Mouse (Mus musculus) intestine, embryonic 16.5 days (tissue): Measurements from ENCODE around the gene Nphs1. TPM values are rescaled to one million over a fixed set of nuclear protein-coding genes. Genes with fewer than 3 reads are reported as not detected.

ENCODE experiments used
- ATAC-seq: fragments of 200-750 bp; cut with Nextera tagmentation; 2 replicates; pipeline ENCODE4 v1.8.0; 2017; ENCODE audit warnings: moderate TSS enrichment, moderate library complexity
- H3K27ac ChIP-seq: fragments of 300-500 bp; sonication (generic); 2 replicates; pipeline ENCODE4 v1.5.1; 2014; ENCODE audit warnings: mild to moderate bottlenecking, low read length
- H3K27me3 ChIP-seq: fragments of 300-500 bp; sonication (generic); replicated peaks from 2 replicates; pipeline ENCODE4 v1.6.1; 2014; ENCODE audit warnings: low read length, control low read depth, mixed read lengths; ENCODE audit not compliant: control insufficient read depth, insufficient read depth
- H3K36me3 ChIP-seq: fragments of 300-500 bp; sonication (generic); 2 replicates; pipeline ENCODE4 v1.6.1; 2014; ENCODE audit warnings: low read length, control low read depth; ENCODE audit not compliant: control insufficient read depth, insufficient read depth
- H3K4me1 ChIP-seq: fragments of 300-500 bp; sonication (generic); 2 replicates; pipeline ENCODE4 v1.6.1; 2014; ENCODE audit warnings: low read length, control low read depth, mixed read lengths; ENCODE audit not compliant: control insufficient read depth, insufficient read depth
- H3K4me2 ChIP-seq: fragments of 300-500 bp; sonication (generic); 2 replicates; pipeline ENCODE4 v1.6.1; 2014; ENCODE audit warnings: low read depth, low read length, control low read depth
- H3K4me3 ChIP-seq: fragments of 300-500 bp; sonication (generic); 2 replicates; pipeline ENCODE4 v1.5.1; 2014; ENCODE audit warnings: mild to moderate bottlenecking, low read length
- H3K9ac ChIP-seq: fragments of 300-500 bp; sonication (generic); 2 replicates; pipeline ENCODE4 v1.6.1; 2014; ENCODE audit warnings: low read depth, low read length
- H3K9me3 ChIP-seq: fragments of 300-500 bp; sonication (generic); 2 replicates; pipeline ENCODE4 v1.6.1; 2016; ENCODE audit warnings: low read length, control low read depth; ENCODE audit not compliant: control insufficient read depth
- WGBS: fragments of 180-500 bp; shearing (Covaris S2); extraction: QIAGEN DNeasy Blood & Tissue Kit; methylation state at CpG from one replicate; pipeline ENCODE4 v1.1.7; 2014; 5-methylcytosine and 5-hydroxymethylcytosine counted together
- polyA plus RNA-seq: library from polyadenylated mRNA; unstranded; fragments of >200 nt; fragmentation: Nextera tagmentation; extraction: Ambion mirVana; gene quantifications from 2 replicates; pipeline ENCODE4 v1.2.1, GENCODE M21; 2015

Gene Nphs1
- polyA plus RNA-seq, 1 experiment from 2014 or later, result 1.8 TPM

GRCm38 (mm10) chr7:30526981-30527380, 68.9 kb downstream of the Nphs1 start:
- no peak overlapping the region for H3K4me2 ChIP-seq
- no peaks in the 10 kb centered on the region for H3K9me3 ChIP-seq
- ATAC-seq, result no peak
- WGBS, result 77% methylated on average over 14 of the region's 14 CpGs
- peaks cover 23% of the 10 kb centered on the region for H3K36me3 ChIP-seq
- 0 out of 2 replicates have a peak overlapping the region, but pooled peaks have one; percentile 57 for H3K9ac ChIP-seq
- peaks cover 10% of the 10 kb centered on the region for H3K4me1 ChIP-seq
- no peak overlapping the region for H3K27ac ChIP-seq
- no peak overlapping the region for H3K4me3 ChIP-seq
- H3K27me3 ChIP-seq, result no peaks in the 10 kb centered on the region

- H3K36me3 ChIP-seq, result peaks cover 14% of the 10 kb centered on the region; the same call in 1 of the 2 replicates
- no peaks in the 10 kb centered on the region for H3K9me3 ChIP-seq
- H3K27ac ChIP-seq, result no peak overlapping the region
- H3K9ac ChIP-seq, result 0 out of 2 replicates have a peak overlapping the region, but pooled peaks have one; percentile 16
- H3K4me2 ChIP-seq, result no peak overlapping the region
- no peak overlapping the region for H3K4me3 ChIP-seq
- WGBS, result 76% methylated on average over 9 of the region's 9 CpGs
- no peak for ATAC-seq
- peaks cover 30% of the 10 kb centered on the region for H3K4me1 ChIP-seq
- H3K27me3 ChIP-seq, result no peaks in the 10 kb centered on the region
Measured at GRCm38 (mm10) chr7:30531291-30531815, 73.2 kb downstream of the Nphs1 start.

DNA sequence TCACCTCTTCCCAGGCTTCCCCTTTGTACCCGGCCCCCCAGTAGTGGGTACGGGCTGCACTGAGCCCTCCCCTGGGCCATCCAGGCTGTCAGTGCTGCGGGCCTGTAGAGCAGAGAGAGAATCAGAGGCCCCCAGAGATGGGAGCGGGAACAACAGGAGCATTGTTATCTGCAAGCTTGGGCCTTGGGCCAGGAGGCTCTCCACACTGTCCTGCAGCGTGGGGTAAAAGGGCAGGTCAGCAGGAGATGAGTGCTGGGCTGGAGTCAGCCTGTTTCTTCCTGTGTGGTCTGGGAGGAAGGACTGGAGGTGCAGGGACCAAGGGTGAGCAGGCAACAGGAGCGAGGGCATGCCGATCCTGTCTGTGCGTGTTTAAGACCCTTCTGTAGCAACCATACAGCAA, 74.8 kb downstream of the Nphs1 start:
- Histone ChIP-seq H3K27me3 (no peaks in the 10 kb centered on the region), H3K36me3 (peaks cover 10% of the 10 kb centered on the region; the same call in 1 of the 2 replicates), H3K27ac (no peak overlapping the region; the same call in 1 of the 2 replicates), H3K4me1 (peaks cover 27% of the 10 kb centered on the region), H3K4me2 (peak overlapping the region; percentile 19; the same call in 1 of the 2 replicates), H3K9me3 (no peaks in the 10 kb centered on the region), H3K4me3 (no peak overlapping the region), H3K9ac (peak overlapping the region; percentile 40; the same call in 1 of the 2 replicates)
- WGBS, result 40% methylated on average over 8 of the region's 8 CpGs
- ATAC-seq, result no peak

DNA sequence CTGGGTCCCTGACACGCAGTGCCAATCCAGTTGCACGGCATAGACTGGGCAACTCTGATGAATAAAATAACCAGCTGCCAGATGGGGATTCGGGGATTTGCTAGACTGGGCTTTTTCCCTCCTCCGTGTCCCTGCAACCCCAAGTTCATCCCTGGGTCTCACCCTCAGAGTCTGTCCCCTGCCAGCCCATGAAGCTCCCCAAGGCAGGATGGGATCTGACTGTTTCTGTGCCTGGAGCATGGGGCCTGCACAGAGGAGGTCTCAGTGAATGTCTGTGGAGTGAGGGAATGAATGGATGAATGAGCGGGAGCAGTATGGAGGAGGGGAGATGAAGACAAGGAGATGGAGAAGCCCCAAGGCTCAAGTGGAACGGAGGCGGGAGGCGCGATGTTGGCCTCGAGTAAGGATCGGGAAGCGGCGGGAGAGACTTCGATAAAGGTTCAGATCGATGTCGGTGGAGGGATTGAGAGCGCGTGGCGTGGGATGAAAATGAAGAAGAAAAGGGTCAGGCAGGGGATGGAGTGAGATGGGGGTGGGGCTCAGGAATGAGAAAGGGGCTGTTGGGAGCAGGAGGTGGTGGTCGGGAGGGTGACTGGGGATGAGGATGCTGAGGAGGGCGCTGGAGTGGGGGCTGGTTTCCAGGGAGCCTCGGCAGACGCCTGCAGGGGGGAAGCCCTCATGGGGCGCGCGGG, 76.0 kb downstream of the Nphs1 start:
- peaks cover 27% of the 10 kb centered on the region for H3K4me1 ChIP-seq
- H3K9ac ChIP-seq, result peak overlapping the region; percentile 78
- no peaks in the 10 kb centered on the region for H3K27me3 ChIP-seq
- peak; percentile 16 for ATAC-seq
- peaks cover 4% of the 10 kb centered on the region; the same call in 1 of the 2 replicates for H3K36me3 ChIP-seq
- WGBS, result 14% methylated on average over 23 of the region's 26 CpGs
- H3K27ac ChIP-seq, result no peak overlapping the region; the same call in 1 of the 2 replicates
- H3K9me3 ChIP-seq, result no peaks in the 10 kb centered on the region
- H3K4me2 ChIP-seq, result peak overlapping the region; percentile 97
- H3K4me3 ChIP-seq, result peak overlapping the region; percentile 80

DNA sequence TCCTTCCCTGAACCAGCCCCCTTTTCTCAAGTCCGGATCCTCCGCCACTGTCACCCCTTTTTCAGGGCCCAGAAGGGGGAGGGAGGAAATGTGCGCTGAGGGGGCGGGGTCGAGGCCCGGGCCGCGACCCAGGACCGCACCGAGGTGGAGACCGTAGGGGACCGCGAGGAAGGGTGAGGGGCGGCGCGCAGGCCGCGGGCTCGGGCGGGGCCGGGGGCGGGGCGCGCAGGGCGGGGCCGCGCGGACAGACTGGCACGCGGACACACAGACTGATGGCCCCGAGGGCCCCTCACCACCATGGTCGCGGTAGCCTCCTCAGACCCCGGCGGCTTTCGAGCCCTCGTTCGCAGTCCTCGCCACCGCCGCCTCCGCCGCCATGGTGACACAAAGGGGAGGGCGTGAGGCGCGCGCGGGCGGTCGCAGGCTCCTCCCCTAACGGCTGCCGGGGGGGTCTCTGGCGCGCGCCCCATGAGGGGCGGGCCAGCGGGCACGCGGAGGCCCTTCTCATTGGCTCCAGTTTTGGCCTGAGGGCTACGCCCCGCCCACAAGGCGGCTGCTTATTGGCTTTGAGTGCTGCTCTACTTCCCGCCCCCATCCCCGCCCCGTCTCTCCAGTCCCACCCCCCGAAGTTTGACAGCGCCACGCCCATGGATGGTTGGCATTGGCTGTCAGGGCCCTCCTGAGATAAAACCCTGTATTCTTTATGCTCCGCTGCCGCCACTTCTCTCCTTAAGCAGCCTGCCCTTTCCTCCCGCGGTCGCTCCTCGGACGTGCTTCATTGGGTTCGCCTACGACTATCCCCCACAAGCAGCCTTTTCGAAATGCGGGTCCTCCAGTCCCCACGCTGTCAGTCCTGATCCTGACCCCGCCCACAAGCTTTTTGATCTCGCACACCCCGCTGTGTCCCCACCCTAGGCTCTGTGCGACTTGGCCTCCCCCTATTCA, 76.8 kb downstream of the Nphs1 start, which contains the start of gene Arhgap33:
TSS of gene Arhgap33 (minus strand) at position 428 of the 945 bp plus-strand sequence.
- H3K4me3 ChIP-seq, result peak within 1 kb of the TSS; percentile 80
- H3K27me3 ChIP-seq, result no peaks in the 10 kb centered on the region
- under 1% methylated on average over 72 of the region's 84 CpGs for WGBS
- no peaks in the 10 kb centered on the region for H3K9me3 ChIP-seq
- peak; percentile 94 for ATAC-seq
- peak within 1 kb of the TSS; percentile 97 for H3K4me2 ChIP-seq
- H3K36me3 ChIP-seq, result no peaks in the 10 kb centered on the region
- H3K4me1 ChIP-seq, result peaks cover 27% of the 10 kb centered on the region
- H3K9ac ChIP-seq, result peak within 1 kb of the TSS; percentile 78
- H3K27ac ChIP-seq, result peak within 1 kb of the TSS; percentile 63

Other genes with a start within 250 kb of the Nphs1 start
- gene Polr2i, start 226.4 kb upstream of the Nphs1 start, polyA plus RNA-seq, result 99.2 and 103 TPM in 2 replicates
- 139 and 142 TPM in 2 replicates for gene Tbcb, start 226.0 kb upstream of the Nphs1 start, polyA plus RNA-seq
- not detected in 2 replicates for gene Ovol3, start 222.6 kb upstream of the Nphs1 start, polyA plus RNA-seq
- gene Thap8, start 178.2 kb upstream of the Nphs1 start, polyA plus RNA-seq, result 0.22 and 0.37 TPM in 2 replicates
- gene Wdr62, start 177.9 kb upstream of the Nphs1 start, polyA plus RNA-seq, result 5.7 and 7.3 TPM in 2 replicates
- gene Clip3, start 166.6 kb upstream of the Nphs1 start, polyA plus RNA-seq, result 20.9 and 22.1 TPM in 2 replicates
- gene Alkbh6, start 149.6 kb upstream of the Nphs1 start, polyA plus RNA-seq, result 68.8 and 70.6 TPM in 2 replicates
- 58.9 and 59.7 TPM in 2 replicates for gene Syne4, start 143.5 kb upstream of the Nphs1 start, polyA plus RNA-seq
- gene E130208F15Rik, start 136.6 kb upstream of the Nphs1 start, polyA plus RNA-seq, result 0.61 and 2.8 TPM in 2 replicates
- 13.8 and 14.3 TPM in 2 replicates for gene Sdhaf1, start 134.4 kb upstream of the Nphs1 start, polyA plus RNA-seq
- gene Lrfn3, start 95.5 kb upstream of the Nphs1 start, polyA plus RNA-seq, result 2.5 and 3.0 TPM in 2 replicates
- 55.2 and 59.9 TPM in 2 replicates for gene Tyrobp, start 44.6 kb upstream of the Nphs1 start, polyA plus RNA-seq
- gene Hcst, start 38.5 kb upstream of the Nphs1 start, polyA plus RNA-seq, result 2.4 and 3.1 TPM in 2 replicates
- gene Nfkbid, start 36.6 kb upstream of the Nphs1 start, polyA plus RNA-seq, result 2.6 TPM in 2 replicates
- 32.4 and 33.3 TPM in 2 replicates for gene Aplp1, start 12.8 kb upstream of the Nphs1 start, polyA plus RNA-seq
- 1.0 and 1.1 TPM in 2 replicates for gene Kirrel2, start 625 bp upstream of the Nphs1 start, polyA plus RNA-seq
- gene Prodh2, start 35.3 kb downstream of the Nphs1 start, polyA plus RNA-seq, result 9.9 and 13.0 TPM in 2 replicates
- 5.6 and 6.4 TPM in 2 replicates for gene Arhgap33, start 76.7 kb downstream of the Nphs1 start, polyA plus RNA-seq
- 48.4 and 53.8 TPM in 2 replicates for gene Hspb6, start 93.9 kb downstream of the Nphs1 start, polyA plus RNA-seq
- gene Proser3, start 94.0 kb downstream of the Nphs1 start, polyA plus RNA-seq, result 6.3 and 7.6 TPM in 2 replicates
- 44.5 and 50.0 TPM in 2 replicates for gene Lin37, start 101.5 kb downstream of the Nphs1 start, polyA plus RNA-seq
- gene U2af1l4, start 105.0 kb downstream of the Nphs1 start, polyA plus RNA-seq, result 71.2 and 73.8 TPM in 2 replicates
- gene Gm49396, start 105.0 kb downstream of the Nphs1 start, polyA plus RNA-seq, result 9.2 and 9.3 TPM in 2 replicates
- 158 and 168 TPM in 2 replicates for gene Psenen, start 105.3 kb downstream of the Nphs1 start, polyA plus RNA-seq
- gene Igflr1, start 107.1 kb downstream of the Nphs1 start, polyA plus RNA-seq, result 3.7 and 5.4 TPM in 2 replicates
- 6.8 and 7.1 TPM in 2 replicates for gene Kmt2b, start 130.4 kb downstream of the Nphs1 start, polyA plus RNA-seq
- gene Zbtb32, start 140.6 kb downstream of the Nphs1 start, polyA plus RNA-seq, result 1.2 and 1.9 TPM in 2 replicates
- 5.9 and 7.3 TPM in 2 replicates for gene Upk1a, start 154.5 kb downstream of the Nphs1 start, polyA plus RNA-seq
- gene Cox6b1, start 167.8 kb downstream of the Nphs1 start, polyA plus RNA-seq, result 1,335 and 1,344 TPM in 2 replicates
- gene Etv2, start 177.5 kb downstream of the Nphs1 start, polyA plus RNA-seq, result not detected in 2 replicates
- gene Rbm42, start 192.0 kb downstream of the Nphs1 start, polyA plus RNA-seq, result 93.8 and 95.7 TPM in 2 replicates
- 33.7 and 39.4 TPM in 2 replicates for gene Haus5, start 206.7 kb downstream of the Nphs1 start, polyA plus RNA-seq
- not detected in 2 replicates for gene Pmis2, start 213.3 kb downstream of the Nphs1 start, polyA plus RNA-seq
- 4.7 and 4.8 TPM in 2 replicates for gene 2200002J24Rik, start 240.6 kb downstream of the Nphs1 start, polyA plus RNA-seq